Mouse (Mus musculus) forebrain, postnatal 0 days (tissue): ENCODE measurements around the gene Slc9a8. TPM values are rescaled to one million over a fixed set of nuclear protein-coding genes. Genes with fewer than 3 reads are reported as not detected.

Experiments used
- ATAC-seq: fragments of 200-750 bp; cut with Nextera tagmentation; 2 replicates; pipeline ENCODE4 v1.8.0; 2017; ENCODE audit warnings: mild to moderate bottlenecking, moderate library complexity
- DNase-seq: peaks from one replicate; pipeline ENCODE4 v3.0.0-alpha.2; 2015
- H3K27ac ChIP-seq: fragments of 300-500 bp; sonication (generic); 2 replicates; pipeline ENCODE4 v1.5.1; 2014; ENCODE audit warnings: low read depth, mild to moderate bottlenecking, antibody characterized with exemption, low read length, moderate library complexity, mixed read lengths
- H3K27me3 ChIP-seq: fragments of 300-500 bp; sonication (generic); 2 replicates; pipeline ENCODE4 v1.6.1; 2014; ENCODE audit warnings: mild to moderate bottlenecking, low read length, mixed read lengths; ENCODE audit not compliant: insufficient read depth
- H3K36me3 ChIP-seq: fragments of 300-500 bp; sonication (generic); 2 replicates; pipeline ENCODE4 v1.6.1; 2014; ENCODE audit warnings: mild to moderate bottlenecking, moderate library complexity; ENCODE audit not compliant: insufficient read depth
- H3K4me1 ChIP-seq: fragments of 300-500 bp; sonication (generic); 2 replicates; pipeline ENCODE4 v1.6.1; 2014; ENCODE audit warnings: antibody characterized with exemption; ENCODE audit not compliant: insufficient read depth
- H3K4me2 ChIP-seq: fragments of 300-500 bp; sonication (generic); 2 replicates; pipeline ENCODE4 v1.6.1; 2014; ENCODE audit warnings: low read depth, mild to moderate bottlenecking, moderate library complexity
- H3K4me3 ChIP-seq: fragments of 300-500 bp; sonication (generic); 2 replicates; pipeline ENCODE4 v1.5.1; 2014; ENCODE audit warnings: low read depth, low read length, mixed read lengths
- H3K9ac ChIP-seq: fragments of 300-500 bp; sonication (generic); 2 replicates; pipeline ENCODE4 v1.6.1; 2014; ENCODE audit warnings: mild to moderate bottlenecking
- H3K9me3 ChIP-seq: fragments of 300-500 bp; sonication (generic); 2 replicates; pipeline ENCODE4 v1.6.1; 2016; ENCODE audit warnings: low read length
- CTCF ChIP-seq: sonication (generic); IDR thresholded peaks from 2 replicates; pipeline ENCODE4 v1.5.1; 2016; ENCODE audit warnings: antibody characterized with exemption, control low read depth, low read depth
- WGBS: fragments of 180-500 bp; shearing (Covaris S2); extraction: QIAGEN DNeasy Blood & Tissue Kit; methylation state at CpG from one replicate; pipeline ENCODE4 v1.1.7; 2014; 5-methylcytosine and 5-hydroxymethylcytosine counted together
- polyA plus RNA-seq: library from polyadenylated mRNA; unstranded; fragments of >200 nt; fragmentation: Nextera tagmentation; extraction: Ambion mirVana; gene quantifications from 2 replicates; pipeline ENCODE4 v1.2.1, GENCODE M21; 2015
- total RNA-seq: library from RNA; depleted of rRNA; stranded (reverse); fragments of >200 nt; gene quantifications from 2 replicates; pipeline ENCODE4 v1.2.3, GENCODE M21; 2014

Gene Slc9a8
- total and polyA plus RNA-seq, 2 experiments from 2014 or later, result 18.0 to 38.4 TPM

DNA sequence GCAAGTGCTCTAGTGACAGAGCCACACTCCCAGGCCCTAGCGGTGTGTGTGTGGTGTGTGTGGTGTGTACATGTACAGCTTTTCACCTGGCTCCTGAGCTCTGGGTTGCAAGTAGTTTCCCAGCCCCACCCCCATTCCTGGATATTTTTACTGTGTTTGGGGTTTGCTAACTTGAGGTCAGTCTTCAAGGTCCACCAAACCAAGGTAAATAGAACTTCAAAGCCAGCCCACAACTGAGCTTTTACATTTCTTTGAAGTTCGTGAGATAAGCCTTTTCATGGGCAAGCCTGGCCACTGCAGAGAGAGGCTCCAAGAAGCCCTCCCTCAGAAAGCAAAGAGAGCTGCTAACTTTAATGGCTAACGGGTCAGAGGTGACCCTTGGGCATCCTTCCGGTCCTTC lies 42.5 kb upstream of the Slc9a8 start:
- Histone ChIP-seq H3K36me3 (no peaks in the 10 kb centered on the region), H3K9me3 (no peaks in the 10 kb centered on the region), H3K4me1 (no peaks in the 10 kb centered on the region), H3K4me2 (no peak overlapping the region), H3K4me3 (no peak overlapping the region), H3K27ac (no peak overlapping the region), H3K27me3 (no peaks in the 10 kb centered on the region), H3K9ac (no peak overlapping the region)
- ATAC-seq (no peak), DNase-seq (no peak)
- TF ChIP-seq CTCF, result no peak
- 56% methylated on average over 4 of the region's 4 CpGs for WGBS

- no peak overlapping the region for H3K4me3 ChIP-seq
- DNase-seq, result no peak
- H3K4me1 ChIP-seq, result no peaks in the 10 kb centered on the region
- no peak overlapping the region for H3K27ac ChIP-seq
- no peaks in the 10 kb centered on the region for H3K9me3 ChIP-seq
- H3K27me3 ChIP-seq, result no peaks in the 10 kb centered on the region
- H3K36me3 ChIP-seq, result no peaks in the 10 kb centered on the region
- 54% methylated on average over 7 of the region's 7 CpGs for WGBS
- no peak overlapping the region for H3K9ac ChIP-seq
- ATAC-seq, result no peak
- no peak overlapping the region for H3K4me2 ChIP-seq
- no peak for TF ChIP-seq CTCF
Measured at GRCm38 (mm10) chr2:167380615-167381285, 40.8 kb upstream of the Slc9a8 start.

DNA sequence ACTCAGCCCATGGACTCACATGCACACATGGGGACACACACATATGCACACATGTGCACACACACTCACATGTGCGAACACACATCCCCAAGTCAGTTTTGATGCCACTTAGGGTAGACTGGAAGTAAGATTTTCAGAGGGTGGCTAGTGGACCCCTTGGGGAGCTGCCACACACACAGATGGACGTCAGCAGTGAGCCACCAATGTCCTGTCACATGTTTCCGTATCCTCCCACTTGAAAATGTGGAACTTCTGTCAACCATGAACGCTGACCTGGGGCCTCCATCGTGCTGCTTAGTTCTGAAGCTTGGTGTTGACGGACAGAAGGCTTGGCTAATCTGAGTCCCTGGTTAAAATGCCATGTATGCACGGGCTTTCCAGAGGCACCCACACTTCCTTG lies 39.9 kb upstream of the Slc9a8 start:
- Histone ChIP-seq H3K4me3 (no peak overlapping the region), H3K27me3 (no peaks in the 10 kb centered on the region), H3K27ac (no peak overlapping the region), H3K9ac (no peak overlapping the region), H3K4me2 (no peak overlapping the region), H3K36me3 (no peaks in the 10 kb centered on the region), H3K4me1 (no peaks in the 10 kb centered on the region), H3K9me3 (no peaks in the 10 kb centered on the region)
- ATAC-seq (no peak), DNase-seq (no peak)
- no peak for TF ChIP-seq CTCF
- WGBS, result 86% methylated on average over 7 of the region's 7 CpGs

GRCm38 (mm10) chr2:167382389-167382788 lies 39.1 kb upstream of the Slc9a8 start:
- H3K27ac ChIP-seq, result no peak overlapping the region
- ATAC-seq (no peak), DNase-seq (no peak)
- no peaks in the 10 kb centered on the region for H3K4me1 ChIP-seq
- H3K36me3 ChIP-seq, result no peaks in the 10 kb centered on the region
- H3K4me3 ChIP-seq, result no peak overlapping the region
- H3K9me3 ChIP-seq, result no peaks in the 10 kb centered on the region
- 91% methylated on average over 7 of the region's 7 CpGs for WGBS
- no peak for TF ChIP-seq CTCF
- no peak overlapping the region for H3K9ac ChIP-seq
- no peak overlapping the region for H3K4me2 ChIP-seq
- H3K27me3 ChIP-seq, result no peaks in the 10 kb centered on the region

DNA sequence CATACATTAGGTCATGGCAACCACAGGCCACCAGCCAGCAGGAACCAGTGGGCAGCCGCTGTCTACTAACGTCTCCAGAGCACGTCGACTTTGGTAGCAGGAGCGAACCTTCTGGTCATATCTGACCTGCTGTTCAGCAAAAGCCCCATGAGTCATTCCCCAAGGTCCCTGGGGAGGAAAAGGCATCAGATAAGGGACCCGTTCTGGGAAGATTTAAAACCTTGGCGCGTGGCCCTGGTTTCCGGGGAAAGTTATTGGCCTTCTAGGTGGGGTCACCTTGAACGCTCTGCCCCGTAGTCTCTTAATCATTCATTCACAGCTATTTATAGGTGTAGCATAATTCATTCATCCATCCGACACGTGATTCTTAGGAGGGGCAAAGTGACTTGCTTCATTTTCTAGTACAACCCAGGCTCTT lies 37.8 kb upstream of the Slc9a8 start:
- WGBS, result 88% methylated on average over 13 of the region's 13 CpGs
- H3K4me1 ChIP-seq, result no peaks in the 10 kb centered on the region
- TF ChIP-seq CTCF, result no peak
- no peak overlapping the region for H3K4me2 ChIP-seq
- DNase-seq, result no peak
- H3K27me3 ChIP-seq, result no peaks in the 10 kb centered on the region
- no peak overlapping the region for H3K4me3 ChIP-seq
- H3K27ac ChIP-seq, result no peak overlapping the region
- no peak overlapping the region for H3K9ac ChIP-seq
- no peak for ATAC-seq
- no peaks in the 10 kb centered on the region for H3K9me3 ChIP-seq
- H3K36me3 ChIP-seq, result no peaks in the 10 kb centered on the region

DNA sequence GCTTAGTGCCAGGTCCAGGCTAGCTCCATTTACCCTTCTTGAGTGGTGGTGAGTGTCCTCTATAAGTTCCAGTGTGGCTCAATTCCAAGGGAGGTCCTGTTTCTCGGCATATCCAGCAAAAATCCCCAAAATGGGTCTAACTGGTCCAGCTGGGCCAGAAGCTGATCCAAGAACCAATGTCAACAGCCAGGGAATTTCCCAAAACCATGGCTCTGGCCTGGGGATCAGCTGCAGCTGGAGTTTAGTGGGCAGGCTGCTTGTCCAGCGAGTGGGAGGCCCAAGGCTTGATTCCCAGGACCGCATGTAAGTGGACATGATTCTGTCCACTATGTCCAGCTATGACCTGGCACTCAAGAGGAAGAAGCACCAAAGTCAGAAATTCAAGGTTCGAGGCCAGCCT lies 35.1 kb upstream of the Slc9a8 start:
- Histone ChIP-seq H3K9ac (no peak overlapping the region), H3K27me3 (no peaks in the 10 kb centered on the region), H3K4me1 (no peaks in the 10 kb centered on the region), H3K27ac (no peak overlapping the region), H3K9me3 (no peaks in the 10 kb centered on the region), H3K4me3 (no peak overlapping the region), H3K36me3 (no peaks in the 10 kb centered on the region), H3K4me2 (no peak overlapping the region)
- ATAC-seq (no peak), DNase-seq (no peak)
- 86% methylated on average over 4 of the region's 4 CpGs for WGBS
- TF ChIP-seq CTCF, result no peak

DNA sequence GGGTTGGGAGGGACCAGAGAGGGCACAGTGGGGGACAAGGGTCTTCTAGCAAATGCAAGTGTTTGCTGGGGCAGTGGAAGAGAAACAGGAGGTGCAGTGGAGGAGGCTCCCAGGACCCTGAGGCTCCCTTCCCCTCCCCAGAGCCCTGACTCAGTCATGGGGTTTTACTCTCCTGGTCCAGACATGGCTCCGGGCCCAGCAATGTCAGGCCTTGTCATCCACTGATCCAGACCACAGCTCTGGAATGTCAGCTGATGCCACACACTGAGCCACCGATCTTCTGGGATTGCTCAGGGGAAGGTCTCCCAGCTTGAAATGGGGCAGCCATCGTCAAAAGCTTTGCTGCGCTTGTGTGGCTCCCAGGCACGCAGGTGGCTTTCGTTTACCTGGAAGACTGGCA lies 34.5 kb upstream of the Slc9a8 start:
- ATAC-seq, result no peak

More for the DNA sequence above, 34.5 kb upstream of the Slc9a8 start:
- 79% methylated on average over 6 of the region's 6 CpGs for WGBS
- no peaks in the 10 kb centered on the region for H3K27me3 ChIP-seq
- no peak overlapping the region for H3K4me3 ChIP-seq
- no peaks in the 10 kb centered on the region for H3K4me1 ChIP-seq
- DNase-seq, result no peak
- no peak for TF ChIP-seq CTCF
- no peak overlapping the region for H3K9ac ChIP-seq
- H3K27ac ChIP-seq, result no peak overlapping the region
- H3K4me2 ChIP-seq, result no peak overlapping the region
- H3K36me3 ChIP-seq, result no peaks in the 10 kb centered on the region
- H3K9me3 ChIP-seq, result no peaks in the 10 kb centered on the region
